9 mouse cellular contexts compared by ENCODE assay signal in the genomic region with DNA sequence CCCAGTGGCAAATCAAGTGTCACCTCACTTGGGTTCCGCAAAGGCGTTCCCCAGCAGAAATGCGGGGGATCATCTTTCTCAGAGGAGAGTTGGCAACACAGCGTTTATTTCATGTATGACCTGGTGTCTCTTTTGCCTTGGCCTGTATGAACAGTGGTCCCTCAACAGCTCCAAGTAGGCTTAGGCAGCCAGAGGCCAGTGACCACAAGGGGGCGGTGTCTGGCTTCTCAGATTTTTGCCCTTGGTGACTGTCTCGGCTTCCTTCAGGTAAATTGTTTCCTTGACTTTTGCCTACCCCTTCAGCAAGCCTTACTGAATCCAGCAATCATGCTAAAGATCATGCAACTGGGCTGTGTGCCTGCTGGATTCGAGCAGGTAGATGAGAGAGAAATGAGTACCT. TPM values are rescaled to one million over a fixed set of nuclear protein-coding genes. Genes with fewer than 3 reads are reported as not detected.
A peak's percentile ranks its signal among the peaks of the same experiment; 100 is the strongest.
DNase-seq lines count a peak whose midpoint lies in the region; ATAC-seq and TF ChIP-seq lines count a peak whose summit lies in the region.
"Had no signal": no experiment of that assay in that cellular context is flagged by ENCODE, and none has a peak within 500 bp of the region (broad histone marks: within the 10 kb centered on the region; RNA-seq: fewer than 3 reads in every experiment).

No protein-coding gene starts in this region.

- DNase-seq in layer of hippocampus, adult 18-20 months (ENCODE audit: low spot score in 2 of 2), result peak; percentile 31 to 73
- no peak for DNase-seq in layer of hippocampus, adult 9-10 months (ENCODE audit: low spot score)
- DNase-seq in ZHBTc4 (ENCODE audit: low read depth, low spot score), result peak; percentile 74
- peak; percentile 53 to 68 for DNase-seq in cerebellum, adult 18-20 months
- DNase-seq in frontal cortex, postnatal 36 days (ENCODE audit: low spot score in 2 of 2), result peak; percentile 72 to 80
- DNase-seq in liver, adult 2 months (ENCODE audit: extremely low read depth, low read depth, low spot score), result peak; percentile 15
- DNase-seq in right cerebral cortex, adult 2 months (ENCODE audit: low spot score in 2 of 2), result peak; percentile 78 to 81

- TF ChIP-seq POLR2A in liver, adult 2 months (IDR thresholded peaks at IDR 0.05; ENCODE audit: extremely low read depth, insufficient read depth, low read length), result no peak

- TF ChIP-seq CTCF in liver, adult 2 months (IDR thresholded peaks at IDR 0.05; ENCODE audit: low read depth, low read length), result peak; percentile 84

- H3K27me3 ChIP-seq in liver, adult 2 months (ENCODE audit: control insufficient read depth, insufficient read depth, low read length), result no peaks in the 10 kb centered on the region

- H3K79me2 ChIP-seq in liver, adult 2 months (ENCODE audit: control insufficient read depth, insufficient read depth, low read length), result no peaks in the 10 kb centered on the region

- H3K4me1 ChIP-seq in liver, adult 2 months (ENCODE audit: control insufficient read depth, insufficient read depth, low read length), result no peaks in the 10 kb centered on the region

- 33% methylated on average over 7 of the region's 7 CpGs for WGBS in liver, adult 2 months

- H3K4me3 ChIP-seq in liver, adult 2 months (ENCODE audit: insufficient read depth, low read depth, low read length), result no peak overlapping the region

- H3K36me3 ChIP-seq in liver, adult 2 months (ENCODE audit: control insufficient read depth, insufficient read depth, low read length), result no peaks in the 10 kb centered on the region

- H3K9ac ChIP-seq in liver, adult 2 months (ENCODE audit: low read depth, low read length), result no peak overlapping the region

- ATAC-seq in erythroid progenitor cell, adult 5-6 weeks (replicated peaks; ENCODE audit: low FRiP score, poor library complexity, severe bottlenecking), result no peak

- no peak overlapping the region for H3K27ac ChIP-seq in liver, adult 2 months (replicated peaks; ENCODE audit: insufficient read depth, low read depth, low read length)
- H3K27ac ChIP-seq: macrophage had no signal

RNA-seq across cellular contexts. Expression of gene Ube2ql1, which starts 48.6 kb away (rescaled TPM):
- total RNA-seq in layer of hippocampus, adult 18-20 months (2021), result 100 to 1,000 TPM; 211 to 213 TPM
- total RNA-seq in liver, adult 2 months (2014; rRNA removed), result 0.09 and 0.27 TPM in 2 replicates
- polyA plus RNA-seq in liver, adult 2 months (2012; rRNA removed), result 0.05 and 0.09 TPM in 2 replicates
- total RNA-seq in erythroid progenitor cell, adult 5-6 weeks (2015; ENCODE audit: low replicate concordance), result not detected in 2 replicates
- total RNA-seq in erythroid progenitor cell, adult 5-6 weeks (2017; ENCODE audit: low replicate concordance), result not detected in 2 replicates
- polyA plus RNA-seq: macrophage had no signal

Comparison
In these comparisons a context has a peak if more than half of its experiments do, and no peak if none do; other contexts are left out.
1. RNA of gene Ube2ql1, which starts 48.6 kb away (total RNA-seq): 211 to 213 TPM in layer of hippocampus, adult 18-20 months; 0.09 to 0.27 TPM in liver, adult 2 months and not detected in erythroid progenitor cell, adult 5-6 weeks; every median in the first group is over 100 times any median in the second.